Mouse (Mus musculus): Measurements from ENCODE around the gene Nit1. TPM values are rescaled to one million over a fixed set of nuclear protein-coding genes. Genes with fewer than 3 reads are reported as not detected.
A peak's percentile ranks its signal among the peaks of the same experiment; 100 is the strongest.

Gene Nit1
- polyA plus RNA-seq, 1 experiment from 2014 or later = 73.4 TPM

DNA sequence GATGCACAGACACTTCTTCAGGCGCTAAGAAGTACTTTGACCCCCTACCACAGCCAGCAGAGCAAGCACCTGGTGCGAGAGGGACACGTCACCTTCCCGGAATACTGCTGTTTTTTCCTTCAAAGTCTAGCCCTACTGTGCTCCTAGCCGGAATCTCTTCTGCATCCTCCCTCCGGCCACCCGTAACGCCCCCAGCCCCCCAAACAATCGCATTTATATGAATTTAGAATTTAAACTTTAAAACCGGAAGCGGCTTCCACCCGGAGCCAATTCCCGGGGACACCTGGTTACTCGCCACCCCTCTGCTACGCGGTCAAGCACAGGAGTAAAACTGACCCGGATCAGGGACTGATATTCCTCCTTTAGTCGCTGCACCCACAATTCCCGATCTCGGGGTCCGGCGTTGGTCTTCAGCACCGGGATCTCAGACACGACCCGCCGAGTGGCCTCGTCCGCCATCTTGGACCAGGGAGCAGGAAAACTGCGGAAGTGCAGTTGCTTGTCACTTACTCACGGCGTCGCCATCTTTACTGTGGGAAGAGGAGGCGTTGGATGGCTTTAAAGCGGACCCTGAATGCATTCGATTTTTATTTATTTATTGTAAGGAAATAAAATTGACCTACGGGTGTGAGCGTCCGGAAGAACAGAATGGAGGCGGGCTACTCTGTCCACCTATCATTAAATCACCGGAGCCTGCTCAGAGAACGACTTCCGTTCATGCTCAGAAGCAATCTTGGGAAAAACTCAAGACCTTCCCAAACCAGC, 51.0 kb downstream of the Nit1 start, which contains the start of gene Ufc1:
Gene Ufc1 (minus strand): TSS at position 727 of the 765 bp plus-strand sequence.
- peak within 1 kb of the TSS; percentile 77 for H3K9ac ChIP-seq (replicated peaks)
- H3K27me3 ChIP-seq (ENCODE audit: insufficient read depth, low read length) = peaks cover 8% of the 10 kb centered on the region
- peak within 1 kb of the TSS; percentile 94 for H3K27ac ChIP-seq (ENCODE audit: low read depth)
- under 1% methylated on average over 42 of the region's 42 CpGs for WGBS (ENCODE audit: insufficient replicate concordance)
- H3K4me3 ChIP-seq (ENCODE audit: low read depth, low read length) = peak within 1 kb of the TSS; percentile 67
- peak within 1 kb of the TSS; percentile 73 for H3K4me2 ChIP-seq (ENCODE audit: low read depth, low read length)
- peaks cover 3% of the 10 kb centered on the region; the same call in 1 of the 2 replicates for H3K36me3 ChIP-seq (replicated peaks; ENCODE audit: insufficient read depth, low read length)
- H3K9me3 ChIP-seq (ENCODE audit: low read length) = peaks cover 2% of the 10 kb centered on the region; the same call in 1 of the 2 replicates
- DNase-seq (peak; percentile 84), ATAC-seq (peak; percentile 87)
- TF ChIP-seq EP300 (IDR thresholded peaks at IDR 0.05; ENCODE audit: low read depth) (no peak; the same call in 1 of the 2 replicates), CTCF (IDR thresholded peaks at IDR 0.05; ENCODE audit: low read depth) (peak; percentile 62)
- H3K4me1 ChIP-seq (ENCODE audit: insufficient read depth) = peaks cover 19% of the 10 kb centered on the region

DNA sequence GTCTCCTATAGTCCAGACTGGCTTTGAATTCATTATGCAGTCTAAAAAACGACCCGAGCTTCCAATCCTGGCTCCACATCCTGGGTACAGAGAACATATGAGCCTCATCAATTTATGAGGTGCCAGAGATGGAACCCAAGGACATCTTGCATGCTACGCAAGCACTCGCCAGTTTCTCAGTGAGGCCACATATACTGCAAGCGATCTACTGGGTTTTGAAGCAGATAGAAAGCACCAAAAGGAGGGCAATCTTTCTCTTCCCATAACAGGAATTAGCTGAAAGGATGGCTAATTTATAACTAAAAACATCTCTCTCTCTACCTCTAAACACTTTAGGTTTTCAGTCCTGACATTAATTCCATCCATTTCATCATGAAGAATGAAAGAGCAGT, 51.5 kb downstream of the Nit1 start:
- Histone ChIP-seq H3K27ac (ENCODE audit: low read depth) (peak overlapping the region; percentile 94), H3K4me1 (ENCODE audit: insufficient read depth) (peaks cover 19% of the 10 kb centered on the region), H3K9ac (replicated peaks) (peak overlapping the region; percentile 77), H3K36me3 (replicated peaks; ENCODE audit: insufficient read depth, low read length) (peaks cover 9% of the 10 kb centered on the region; the same call in 1 of the 2 replicates), H3K27me3 (ENCODE audit: insufficient read depth, low read length) (peaks cover 8% of the 10 kb centered on the region), H3K9me3 (ENCODE audit: low read length) (peaks cover 2% of the 10 kb centered on the region; the same call in 1 of the 2 replicates), H3K4me3 (ENCODE audit: low read depth, low read length) (peak overlapping the region; percentile 67), H3K4me2 (ENCODE audit: low read depth, low read length) (peak overlapping the region; percentile 73)
- no peak for DNase-seq
- no peak for ATAC-seq
- WGBS (ENCODE audit: insufficient replicate concordance) = 40% methylated on average over 5 of the region's 5 CpGs
- TF ChIP-seq EP300 (IDR thresholded peaks at IDR 0.05; ENCODE audit: low read depth) (no peak), CTCF (IDR thresholded peaks at IDR 0.05; ENCODE audit: low read depth) (no peak)

DNA sequence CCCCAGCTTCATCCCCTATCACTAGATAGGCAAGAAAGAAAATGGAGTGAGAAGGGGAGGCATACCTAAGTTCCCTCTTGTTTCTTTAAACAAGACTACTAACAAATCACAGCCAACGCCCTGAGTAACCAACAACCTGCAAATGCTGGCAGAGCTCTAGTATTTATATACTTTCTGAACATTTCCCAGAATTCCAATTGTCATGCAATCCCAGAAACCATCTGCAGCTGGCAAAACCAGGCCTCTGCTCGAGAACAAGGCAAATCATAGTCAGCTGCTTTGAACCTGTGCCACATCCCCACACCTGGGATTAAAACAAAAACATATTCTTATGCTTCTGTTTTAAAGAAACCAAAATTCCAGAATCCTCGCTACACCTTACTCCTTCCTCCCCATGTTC, 52.1 kb downstream of the Nit1 start:
- WGBS (ENCODE audit: insufficient replicate concordance) = 75% methylated on average over 3 of the region's 3 CpGs
- H3K36me3 ChIP-seq (replicated peaks; ENCODE audit: insufficient read depth, low read length) = peaks cover 14% of the 10 kb centered on the region; the same call in 1 of the 2 replicates
- ATAC-seq = no peak
- peaks cover 2% of the 10 kb centered on the region; the same call in 1 of the 2 replicates for H3K9me3 ChIP-seq (ENCODE audit: low read length)
- peaks cover 8% of the 10 kb centered on the region for H3K27me3 ChIP-seq (ENCODE audit: insufficient read depth, low read length)
- H3K4me3 ChIP-seq (ENCODE audit: low read depth, low read length) = peak overlapping the region; percentile 67; the same call in 1 of the 2 replicates
- H3K9ac ChIP-seq (replicated peaks) = no peak overlapping the region
- TF ChIP-seq CTCF (IDR thresholded peaks at IDR 0.05; ENCODE audit: low read depth) = no peak
- TF ChIP-seq EP300 (IDR thresholded peaks at IDR 0.05; ENCODE audit: low read depth) = no peak
- H3K4me2 ChIP-seq (ENCODE audit: low read depth, low read length) = peak overlapping the region; percentile 73
- H3K4me1 ChIP-seq (ENCODE audit: insufficient read depth) = peaks cover 19% of the 10 kb centered on the region
- no peak for DNase-seq
- H3K27ac ChIP-seq (ENCODE audit: low read depth) = no peak overlapping the region

DNA sequence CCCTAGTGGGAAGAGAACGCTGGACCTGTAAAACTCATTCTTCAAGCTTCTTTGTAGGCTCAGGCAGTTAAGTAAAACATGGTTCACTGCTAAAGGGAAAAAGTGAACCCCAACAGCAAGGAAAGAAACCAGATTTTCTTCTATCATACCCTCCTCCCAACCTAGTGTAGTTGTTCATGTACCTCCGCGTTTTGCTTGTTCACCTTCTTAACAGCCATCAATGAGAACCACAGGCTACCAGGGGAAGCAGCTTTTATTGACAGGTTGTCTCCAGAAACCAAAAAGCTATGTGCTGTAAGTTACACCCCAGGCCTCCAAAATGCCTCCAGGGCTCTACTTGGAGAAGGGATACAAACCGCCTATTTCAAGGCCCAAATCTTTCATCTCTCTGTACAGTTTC, 57.1 kb downstream of the Nit1 start:
- Histone ChIP-seq H3K27me3 (ENCODE audit: insufficient read depth, low read length) (no peaks in the 10 kb centered on the region), H3K4me3 (ENCODE audit: low read depth, low read length) (peak overlapping the region; percentile 82), H3K4me2 (ENCODE audit: low read depth, low read length) (peak overlapping the region; percentile 80), H3K9me3 (ENCODE audit: low read length) (no peaks in the 10 kb centered on the region), H3K9ac (replicated peaks) (no peak overlapping the region), H3K36me3 (replicated peaks; ENCODE audit: insufficient read depth, low read length) (peaks cover 24% of the 10 kb centered on the region; the same call in 1 of the 2 replicates), H3K27ac (ENCODE audit: low read depth) (0 out of 2 replicates have a peak overlapping the region, but pooled peaks have one; percentile 13), H3K4me1 (ENCODE audit: insufficient read depth) (peaks cover 24% of the 10 kb centered on the region)
- TF ChIP-seq CTCF (IDR thresholded peaks at IDR 0.05; ENCODE audit: low read depth) (no peak), EP300 (IDR thresholded peaks at IDR 0.05; ENCODE audit: low read depth) (no peak)
- ATAC-seq (no peak), DNase-seq (no peak)
- 67% methylated on average over 4 of the region's 4 CpGs for WGBS (ENCODE audit: insufficient replicate concordance)

Other genes starting within 250 kb of the Nit1 start
- gene Cfap126, start 231.7 kb downstream of the Nit1 start, polyA plus RNA-seq (2015; fragmentation: Nextera tagmentation; extraction: Ambion mirVana) = 0.90 and 1.5 TPM in 2 replicates
- gene Sdhc, start 195.0 kb downstream of the Nit1 start, polyA plus RNA-seq (2015; fragmentation: Nextera tagmentation; extraction: Ambion mirVana) = 207 and 212 TPM in 2 replicates
- gene Mpz, start 194.9 kb downstream of the Nit1 start, polyA plus RNA-seq (2015; fragmentation: Nextera tagmentation; extraction: Ambion mirVana) = 0.05 and 0.12 TPM in 2 replicates
- gene Pcp4l1, start 149.4 kb downstream of the Nit1 start, polyA plus RNA-seq (2015; fragmentation: Nextera tagmentation; extraction: Ambion mirVana) = 6.7 and 8.2 TPM in 2 replicates
- gene Nr1i3, start 131.7 kb downstream of the Nit1 start, polyA plus RNA-seq (2015; fragmentation: Nextera tagmentation; extraction: Ambion mirVana) = 49.6 and 53.1 TPM in 2 replicates
- gene Tomm40l, start 123.1 kb downstream of the Nit1 start, polyA plus RNA-seq (2015; fragmentation: Nextera tagmentation; extraction: Ambion mirVana) = 5.7 and 6.6 TPM in 2 replicates
- gene Apoa2, start 120.6 kb downstream of the Nit1 start, polyA plus RNA-seq (2015; fragmentation: Nextera tagmentation; extraction: Ambion mirVana) = 20,306 and 20,852 TPM in 2 replicates
- gene Fcer1g, start 111.3 kb downstream of the Nit1 start, polyA plus RNA-seq (2015; fragmentation: Nextera tagmentation; extraction: Ambion mirVana) = 171 and 176 TPM in 2 replicates
- 0.41 and 0.51 TPM in 2 replicates for gene Adamts4, start 95.2 kb downstream of the Nit1 start, polyA plus RNA-seq (2015; fragmentation: Nextera tagmentation; extraction: Ambion mirVana)
- gene Ndufs2, start 94.3 kb downstream of the Nit1 start, polyA plus RNA-seq (2015; fragmentation: Nextera tagmentation; extraction: Ambion mirVana) = 158 and 170 TPM in 2 replicates
- 16.0 and 16.7 TPM in 2 replicates for gene B4galt3, start 75.3 kb downstream of the Nit1 start, polyA plus RNA-seq (2015; fragmentation: Nextera tagmentation; extraction: Ambion mirVana)
- 61.5 and 69.6 TPM in 2 replicates for gene Ppox, start 64.5 kb downstream of the Nit1 start, polyA plus RNA-seq (2015; fragmentation: Nextera tagmentation; extraction: Ambion mirVana)
- gene Usp21, start 57.7 kb downstream of the Nit1 start, polyA plus RNA-seq (2015; fragmentation: Nextera tagmentation; extraction: Ambion mirVana) = 13.9 and 15.1 TPM in 2 replicates
- 58.1 and 59.6 TPM in 2 replicates for gene Ufc1, start 50.6 kb downstream of the Nit1 start, polyA plus RNA-seq (2015; fragmentation: Nextera tagmentation; extraction: Ambion mirVana)
- 16.4 and 17.7 TPM in 2 replicates for gene Dedd, start 16.5 kb downstream of the Nit1 start, polyA plus RNA-seq (2015; fragmentation: Nextera tagmentation; extraction: Ambion mirVana)
- gene Pfdn2, start within 50 bp of the Nit1 start, polyA plus RNA-seq (2015; fragmentation: Nextera tagmentation; extraction: Ambion mirVana) = 46.2 and 47.7 TPM in 2 replicates
- 0.59 and 0.60 TPM in 2 replicates for gene Klhdc9, start 15.2 kb upstream of the Nit1 start, polyA plus RNA-seq (2015; fragmentation: Nextera tagmentation; extraction: Ambion mirVana)
- 0.15 and 0.22 TPM in 2 replicates for gene Nectin4, start 24.5 kb upstream of the Nit1 start, polyA plus RNA-seq (2015; fragmentation: Nextera tagmentation; extraction: Ambion mirVana)
- 5.6 and 7.0 TPM in 2 replicates for gene Arhgap30, start 43.3 kb upstream of the Nit1 start, polyA plus RNA-seq (2015; fragmentation: Nextera tagmentation; extraction: Ambion mirVana)
- gene Usf1, start 65.7 kb upstream of the Nit1 start, polyA plus RNA-seq (2015; fragmentation: Nextera tagmentation; extraction: Ambion mirVana) = 22.6 and 25.4 TPM in 2 replicates
- gene Tstd1, start 73.2 kb upstream of the Nit1 start, polyA plus RNA-seq (2015; fragmentation: Nextera tagmentation; extraction: Ambion mirVana) = 36.5 and 37.8 TPM in 2 replicates
- 57.9 and 61.7 TPM in 2 replicates for gene F11r, start 91.9 kb upstream of the Nit1 start, polyA plus RNA-seq (2015; fragmentation: Nextera tagmentation; extraction: Ambion mirVana)
- gene Alyref2, start 157.8 kb upstream of the Nit1 start, polyA plus RNA-seq (2015; fragmentation: Nextera tagmentation; extraction: Ambion mirVana) = 8.4 and 8.9 TPM in 2 replicates
- not detected in 2 replicates for gene Itln1, start 189.6 kb upstream of the Nit1 start, polyA plus RNA-seq (2015; fragmentation: Nextera tagmentation; extraction: Ambion mirVana)
- 0.85 and 1.1 TPM in 2 replicates for gene Cd244a, start 213.5 kb upstream of the Nit1 start, polyA plus RNA-seq (2015; fragmentation: Nextera tagmentation; extraction: Ambion mirVana)